Mouse (Mus musculus): ENCODE data around the gene Acoxl. TPM values are rescaled to one million over a fixed set of nuclear protein-coding genes. Genes with fewer than 3 reads are reported as not detected.
A peak's percentile ranks its signal among the peaks of the same experiment; 100 is the strongest.

The Acoxl gene
- polyA plus RNA-seq, 1 experiment from 2014 or later = 0.28 TPM

GRCm38 (mm10) chr2:128065013-128065412 is 226.3 kb downstream of the Acoxl start:
- no peaks in the 10 kb centered on the region for H3K9me3 ChIP-seq (replicated peaks)
- H3K27me3 ChIP-seq = no peaks in the 10 kb centered on the region
- no peak overlapping the region for H3K9ac ChIP-seq
- no peak overlapping the region for H3K4me3 ChIP-seq
- WGBS = 85% methylated on average over 2 of the region's 2 CpGs
- H3K27ac ChIP-seq = no peak overlapping the region
- H3K4me2 ChIP-seq = no peak overlapping the region
- no peaks in the 10 kb centered on the region for H3K36me3 ChIP-seq
- H3K4me1 ChIP-seq (replicated peaks) = no peaks in the 10 kb centered on the region; the same call in 1 of the 2 replicates
- ATAC-seq (replicated peaks; ENCODE audit: insufficient number of reproducible peaks, insufficient read depth, low FRiP score, low read depth) = no peak

GRCm38 (mm10) chr2:128065576-128065975 is 226.9 kb downstream of the Acoxl start:
- Histone ChIP-seq H3K36me3 (no peaks in the 10 kb centered on the region), H3K4me3 (no peak overlapping the region), H3K27me3 (no peaks in the 10 kb centered on the region), H3K4me1 (replicated peaks) (no peaks in the 10 kb centered on the region; the same call in 1 of the 2 replicates), H3K4me2 (no peak overlapping the region), H3K9ac (no peak overlapping the region), H3K27ac (no peak overlapping the region), H3K9me3 (replicated peaks) (no peaks in the 10 kb centered on the region)
- no peak for ATAC-seq (replicated peaks; ENCODE audit: insufficient number of reproducible peaks, insufficient read depth, low FRiP score, low read depth)
- 80% methylated on average over 2 of the region's 2 CpGs for WGBS

- Histone ChIP-seq H3K4me3 (no peak overlapping the region), H3K9me3 (replicated peaks) (no peaks in the 10 kb centered on the region), H3K4me2 (no peak overlapping the region), H3K9ac (no peak overlapping the region), H3K36me3 (no peaks in the 10 kb centered on the region), H3K4me1 (replicated peaks) (no peaks in the 10 kb centered on the region), H3K27me3 (no peaks in the 10 kb centered on the region), H3K27ac (no peak overlapping the region)
- 69% methylated on average over 3 of the region's 3 CpGs for WGBS
- no peak for ATAC-seq (replicated peaks; ENCODE audit: insufficient number of reproducible peaks, insufficient read depth, low FRiP score, low read depth)
Observed at GRCm38 (mm10) chr2:128067162-128067561, 228.5 kb downstream of the Acoxl start.

- Histone ChIP-seq H3K27me3 (no peaks in the 10 kb centered on the region), H3K9me3 (replicated peaks) (no peaks in the 10 kb centered on the region), H3K4me3 (no peak overlapping the region), H3K36me3 (no peaks in the 10 kb centered on the region), H3K27ac (no peak overlapping the region), H3K4me1 (replicated peaks) (no peaks in the 10 kb centered on the region), H3K4me2 (no peak overlapping the region), H3K9ac (no peak overlapping the region)
- 85% methylated on average over 7 of the region's 7 CpGs for WGBS
- ATAC-seq (replicated peaks; ENCODE audit: insufficient number of reproducible peaks, insufficient read depth, low FRiP score, low read depth) = no peak
Observed at GRCm38 (mm10) chr2:128067596-128067995, 228.9 kb downstream of the Acoxl start.

- H3K36me3 ChIP-seq = no peaks in the 10 kb centered on the region
- H3K4me3 ChIP-seq = no peak overlapping the region
- H3K4me1 ChIP-seq (replicated peaks) = no peaks in the 10 kb centered on the region
- WGBS = 82% methylated on average over 4 of the region's 4 CpGs
- ATAC-seq (replicated peaks; ENCODE audit: insufficient number of reproducible peaks, insufficient read depth, low FRiP score, low read depth) = no peak
- H3K4me2 ChIP-seq = no peak overlapping the region
- no peaks in the 10 kb centered on the region for H3K27me3 ChIP-seq
- H3K9ac ChIP-seq = no peak overlapping the region
- no peaks in the 10 kb centered on the region for H3K9me3 ChIP-seq (replicated peaks)
- H3K27ac ChIP-seq = no peak overlapping the region
Observed at GRCm38 (mm10) chr2:128068176-128068575, 229.5 kb downstream of the Acoxl start.

GRCm38 (mm10) chr2:128069025-128069424 is 230.3 kb downstream of the Acoxl start:
- no peaks in the 10 kb centered on the region for H3K36me3 ChIP-seq
- H3K9ac ChIP-seq = no peak overlapping the region
- H3K27ac ChIP-seq = no peak overlapping the region
- H3K9me3 ChIP-seq (replicated peaks) = no peaks in the 10 kb centered on the region
- no peaks in the 10 kb centered on the region for H3K4me1 ChIP-seq (replicated peaks)
- WGBS = 66% methylated on average over 2 of the region's 2 CpGs
- ATAC-seq (replicated peaks; ENCODE audit: insufficient number of reproducible peaks, insufficient read depth, low FRiP score, low read depth) = no peak
- H3K27me3 ChIP-seq = no peaks in the 10 kb centered on the region
- no peak overlapping the region for H3K4me3 ChIP-seq
- no peak overlapping the region for H3K4me2 ChIP-seq

GRCm38 (mm10) chr2:128071791-128072190 is 233.1 kb downstream of the Acoxl start:
- Histone ChIP-seq H3K27me3 (no peaks in the 10 kb centered on the region), H3K4me1 (replicated peaks) (no peaks in the 10 kb centered on the region), H3K36me3 (no peaks in the 10 kb centered on the region), H3K4me3 (no peak overlapping the region), H3K9ac (no peak overlapping the region), H3K4me2 (no peak overlapping the region), H3K9me3 (replicated peaks) (no peaks in the 10 kb centered on the region), H3K27ac (no peak overlapping the region)
- no peak for ATAC-seq (replicated peaks; ENCODE audit: insufficient number of reproducible peaks, insufficient read depth, low FRiP score, low read depth)
- 79% methylated on average over 7 of the region's 7 CpGs for WGBS

GRCm38 (mm10) chr2:128072944-128073343 is 234.3 kb downstream of the Acoxl start:
- ATAC-seq (replicated peaks; ENCODE audit: insufficient number of reproducible peaks, insufficient read depth, low FRiP score, low read depth) = no peak
- no peaks in the 10 kb centered on the region for H3K4me1 ChIP-seq (replicated peaks)
- H3K9ac ChIP-seq = no peak overlapping the region
- peaks cover 5% of the 10 kb centered on the region; the same call in 1 of the 2 replicates for H3K27me3 ChIP-seq
- no peak overlapping the region for H3K4me2 ChIP-seq
- no peak overlapping the region for H3K4me3 ChIP-seq
- H3K9me3 ChIP-seq (replicated peaks) = no peaks in the 10 kb centered on the region
- WGBS = 69% methylated on average over 5 of the region's 5 CpGs
- H3K27ac ChIP-seq = no peak overlapping the region
- H3K36me3 ChIP-seq = no peaks in the 10 kb centered on the region

- ATAC-seq (replicated peaks; ENCODE audit: insufficient number of reproducible peaks, insufficient read depth, low FRiP score, low read depth) = no peak
- peaks cover 5% of the 10 kb centered on the region; the same call in 1 of the 2 replicates for H3K27me3 ChIP-seq
- H3K27ac ChIP-seq = no peak overlapping the region
- no peak overlapping the region for H3K4me3 ChIP-seq
- H3K4me2 ChIP-seq = no peak overlapping the region
- WGBS = 84% methylated on average over 2 of the region's 2 CpGs
- no peaks in the 10 kb centered on the region for H3K9me3 ChIP-seq (replicated peaks)
- no peaks in the 10 kb centered on the region for H3K36me3 ChIP-seq
- H3K4me1 ChIP-seq (replicated peaks) = no peaks in the 10 kb centered on the region
- H3K9ac ChIP-seq = no peak overlapping the region
Observed at GRCm38 (mm10) chr2:128073603-128074002, 234.9 kb downstream of the Acoxl start.

- 87% methylated on average over 4 of the region's 4 CpGs for WGBS
- no peaks in the 10 kb centered on the region for H3K36me3 ChIP-seq
- H3K9ac ChIP-seq = no peak overlapping the region
- no peak overlapping the region for H3K27ac ChIP-seq
- H3K4me1 ChIP-seq (replicated peaks) = 0 out of 2 replicates have a peak, but pooled peaks cover 2% of the 10 kb centered on the region
- H3K27me3 ChIP-seq = peaks cover 5% of the 10 kb centered on the region; the same call in 1 of the 2 replicates
- ATAC-seq (replicated peaks; ENCODE audit: insufficient number of reproducible peaks, insufficient read depth, low FRiP score, low read depth) = no peak
- no peaks in the 10 kb centered on the region for H3K9me3 ChIP-seq (replicated peaks)
- no peak overlapping the region for H3K4me3 ChIP-seq
- no peak overlapping the region for H3K4me2 ChIP-seq
Observed at GRCm38 (mm10) chr2:128076936-128077335, 238.3 kb downstream of the Acoxl start.

GRCm38 (mm10) chr2:128078859-128079258 is 240.2 kb downstream of the Acoxl start:
- Histone ChIP-seq H3K4me1 (replicated peaks) (0 out of 2 replicates have a peak, but pooled peaks cover 2% of the 10 kb centered on the region), H3K9me3 (replicated peaks) (no peaks in the 10 kb centered on the region), H3K36me3 (no peaks in the 10 kb centered on the region), H3K4me3 (no peak overlapping the region), H3K27me3 (peaks cover 5% of the 10 kb centered on the region; the same call in 1 of the 2 replicates), H3K27ac (no peak overlapping the region), H3K4me2 (no peak overlapping the region), H3K9ac (no peak overlapping the region)
- 36% methylated on average over 5 of the region's 5 CpGs for WGBS
- ATAC-seq (replicated peaks; ENCODE audit: insufficient number of reproducible peaks, insufficient read depth, low FRiP score, low read depth) = peak; percentile 58; the same call in 1 of the 2 replicates

- WGBS = 54% methylated on average over 6 of the region's 6 CpGs
- Histone ChIP-seq H3K4me3 (no peak overlapping the region), H3K4me1 (replicated peaks) (peaks cover 3% of the 10 kb centered on the region; the same call in 1 of the 2 replicates), H3K27me3 (peaks cover 5% of the 10 kb centered on the region; the same call in 1 of the 2 replicates), H3K9me3 (replicated peaks) (no peaks in the 10 kb centered on the region), H3K4me2 (no peak overlapping the region), H3K9ac (no peak overlapping the region), H3K36me3 (no peaks in the 10 kb centered on the region), H3K27ac (no peak overlapping the region)
- ATAC-seq (replicated peaks; ENCODE audit: insufficient number of reproducible peaks, insufficient read depth, low FRiP score, low read depth) = no peak
Observed at GRCm38 (mm10) chr2:128079316-128079715, 240.6 kb downstream of the Acoxl start.
